Mouse (Mus musculus): Measurements from ENCODE around the gene Rasgrp3. TPM values are rescaled to one million over a fixed set of nuclear protein-coding genes. Genes with fewer than 3 reads are reported as not detected.

The Rasgrp3 gene
- polyA plus RNA-seq, 1 experiment: 15.6 TPM

DNA sequence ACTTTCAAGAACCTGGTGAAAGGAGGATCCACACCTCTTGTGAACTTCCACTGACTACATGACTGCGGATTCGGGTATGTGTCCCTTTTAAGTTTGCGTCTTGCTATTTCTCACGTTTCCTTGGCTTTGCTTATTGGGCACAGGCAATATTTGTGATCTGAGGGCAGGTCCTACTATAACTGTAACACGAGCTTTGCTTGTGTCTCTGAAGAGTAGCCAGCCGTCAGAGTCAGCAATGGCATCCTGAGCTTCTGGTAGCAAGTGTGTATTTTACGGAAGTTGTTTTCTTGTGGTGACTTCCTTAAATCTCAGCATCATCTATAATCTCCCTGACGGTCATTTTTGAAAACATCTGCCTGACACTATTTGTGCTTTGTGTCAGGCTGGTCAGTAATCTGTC lies 399 bp downstream of the Rasgrp3 start:
- Histone ChIP-seq H3K27me3 (ENCODE audit: control insufficient read depth, insufficient read depth, low read length) (no peaks in the 10 kb centered on the region), H3K4me1 (ENCODE audit: control insufficient read depth, insufficient read depth, low read length) (no peaks in the 10 kb centered on the region), H3K27ac (ENCODE audit: insufficient read depth, low read length) (peak overlapping the region; percentile 30; the same call in 1 of the 2 replicates), H3K4me3 (replicated peaks; ENCODE audit: insufficient read depth, low read depth, low read length) (no peak overlapping the region)
- no peak for DNase-seq
- TF ChIP-seq POLR2A (IDR thresholded peaks at IDR 0.05; ENCODE audit: borderline replicate concordance, insufficient read depth, low read length) (no peak), CTCF (IDR thresholded peaks at IDR 0.05; ENCODE audit: borderline replicate concordance, insufficient read depth, low read depth, low read length) (no peak)
- 85% methylated on average over 8 of the region's 8 CpGs for WGBS

DNA sequence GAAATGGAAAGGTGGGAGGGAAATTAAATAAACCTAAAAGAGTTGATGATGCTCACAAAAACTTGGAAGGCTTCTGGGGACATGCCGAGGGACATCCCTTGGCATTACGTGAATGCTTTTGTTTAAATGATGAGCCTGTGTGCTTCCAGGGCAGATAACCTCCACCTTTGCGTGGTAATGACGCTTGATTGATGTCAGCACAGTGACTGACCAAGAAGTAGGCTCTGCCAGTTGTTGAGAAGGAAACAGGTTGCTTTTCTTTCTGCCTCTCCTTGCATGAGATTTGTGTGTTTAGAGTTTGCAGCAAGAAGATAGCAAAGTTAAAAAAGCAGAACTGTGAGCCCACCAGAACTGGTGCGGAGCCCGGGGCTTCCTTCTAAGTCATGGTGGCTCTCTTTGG lies 1.1 kb downstream of the Rasgrp3 start:
- Histone ChIP-seq H3K27ac (ENCODE audit: insufficient read depth, low read length) (no peak overlapping the region), H3K27me3 (ENCODE audit: control insufficient read depth, insufficient read depth, low read length) (no peaks in the 10 kb centered on the region), H3K4me1 (ENCODE audit: control insufficient read depth, insufficient read depth, low read length) (no peaks in the 10 kb centered on the region), H3K4me3 (replicated peaks; ENCODE audit: insufficient read depth, low read depth, low read length) (no peak overlapping the region)
- TF ChIP-seq CTCF (IDR thresholded peaks at IDR 0.05; ENCODE audit: borderline replicate concordance, insufficient read depth, low read depth, low read length): no peak
- no peak for TF ChIP-seq POLR2A (IDR thresholded peaks at IDR 0.05; ENCODE audit: borderline replicate concordance, insufficient read depth, low read length)
- no peak for DNase-seq
- 81% methylated on average over 6 of the region's 6 CpGs for WGBS

DNA sequence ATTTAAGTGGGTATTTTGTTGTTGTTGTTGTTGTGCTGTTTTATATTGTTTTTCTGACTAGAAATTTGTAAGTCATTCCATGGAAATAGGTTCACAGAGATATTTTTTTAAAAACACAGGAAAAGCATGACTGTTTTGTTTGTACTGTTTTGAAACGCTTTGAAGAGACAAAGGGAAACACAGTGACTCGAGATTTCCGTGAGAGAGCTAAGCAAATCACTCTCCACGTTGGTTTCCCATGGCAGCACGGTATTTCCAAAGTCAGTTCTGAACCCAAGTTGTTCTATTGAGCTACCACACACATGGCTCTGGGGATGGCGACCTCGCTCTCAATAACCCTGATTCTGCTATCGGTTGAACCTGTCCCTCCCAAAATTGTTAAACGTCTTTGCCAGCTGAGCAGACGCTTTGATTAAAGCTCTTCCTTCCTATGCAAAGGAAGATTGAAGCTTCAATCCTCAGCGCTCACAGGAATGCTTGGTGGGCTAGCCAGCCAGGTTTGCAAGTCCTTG lies 1.6 kb downstream of the Rasgrp3 start:
- Histone ChIP-seq H3K27me3 (ENCODE audit: control insufficient read depth, insufficient read depth, low read length) (no peaks in the 10 kb centered on the region), H3K4me3 (replicated peaks; ENCODE audit: insufficient read depth, low read depth, low read length) (no peak overlapping the region), H3K27ac (ENCODE audit: insufficient read depth, low read length) (no peak overlapping the region), H3K4me1 (ENCODE audit: control insufficient read depth, insufficient read depth, low read length) (no peaks in the 10 kb centered on the region)
- 70% methylated on average over 11 of the region's 11 CpGs for WGBS
- DNase-seq: no peak
- TF ChIP-seq POLR2A (IDR thresholded peaks at IDR 0.05; ENCODE audit: borderline replicate concordance, insufficient read depth, low read length) (no peak), CTCF (IDR thresholded peaks at IDR 0.05; ENCODE audit: borderline replicate concordance, insufficient read depth, low read depth, low read length) (no peak)

DNA sequence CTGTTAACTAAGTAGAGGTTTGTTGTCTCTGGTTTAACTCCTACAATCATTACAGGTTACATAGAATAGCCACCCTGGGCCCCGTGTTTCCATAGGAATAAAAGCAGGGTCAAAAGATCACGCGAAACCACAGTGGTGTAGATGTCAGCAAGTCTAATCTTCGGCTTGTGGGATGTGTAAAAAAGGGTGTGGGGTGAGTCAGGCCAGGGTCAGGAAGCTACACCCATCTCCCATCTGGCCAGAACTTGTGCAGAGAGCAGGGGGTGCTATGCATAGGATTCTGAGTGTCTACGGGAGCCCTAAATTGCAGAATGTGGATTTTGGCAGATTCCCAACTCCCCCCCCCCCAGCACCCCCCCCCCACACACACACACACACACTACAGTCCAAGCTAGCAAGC lies 2.5 kb downstream of the Rasgrp3 start:
- Histone ChIP-seq H3K4me3 (replicated peaks; ENCODE audit: insufficient read depth, low read depth, low read length) (no peak overlapping the region), H3K27me3 (ENCODE audit: control insufficient read depth, insufficient read depth, low read length) (no peaks in the 10 kb centered on the region), H3K4me1 (ENCODE audit: control insufficient read depth, insufficient read depth, low read length) (peaks cover 4% of the 10 kb centered on the region), H3K27ac (ENCODE audit: insufficient read depth, low read length) (no peak overlapping the region)
- DNase-seq: no peak
- no peak for TF ChIP-seq CTCF (IDR thresholded peaks at IDR 0.05; ENCODE audit: borderline replicate concordance, insufficient read depth, low read depth, low read length)
- WGBS: 67% methylated on average over 5 of the region's 5 CpGs

DNA sequence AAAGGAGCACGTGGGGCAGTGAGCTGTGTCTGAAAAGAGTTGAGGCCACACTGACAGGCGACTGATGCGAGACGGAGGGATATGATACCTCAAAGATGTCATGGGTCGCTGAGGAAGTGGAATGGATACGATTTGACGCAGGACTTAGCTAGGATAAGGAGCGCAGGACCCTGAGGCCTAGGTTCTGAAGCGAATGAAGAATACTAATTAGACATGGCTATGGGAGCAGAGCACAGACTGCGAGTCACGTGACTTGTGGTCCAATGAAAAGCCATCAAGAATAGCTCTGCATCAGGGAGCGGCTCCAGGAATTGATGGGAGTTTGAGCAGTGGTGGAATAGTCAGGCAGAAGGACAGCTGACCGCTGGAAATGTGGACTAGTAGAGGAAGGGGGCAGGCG lies 3.4 kb downstream of the Rasgrp3 start:
- no peak for DNase-seq
- no peak for TF ChIP-seq CTCF (IDR thresholded peaks at IDR 0.05; ENCODE audit: borderline replicate concordance, insufficient read depth, low read depth, low read length)
- no peak for TF ChIP-seq POLR2A (IDR thresholded peaks at IDR 0.05; ENCODE audit: borderline replicate concordance, insufficient read depth, low read length)
- WGBS: 63% methylated on average over 14 of the region's 14 CpGs
- Histone ChIP-seq H3K27me3 (ENCODE audit: control insufficient read depth, insufficient read depth, low read length) (no peaks in the 10 kb centered on the region), H3K4me3 (replicated peaks; ENCODE audit: insufficient read depth, low read depth, low read length) (no peak overlapping the region), H3K27ac (ENCODE audit: insufficient read depth, low read length) (no peak overlapping the region), H3K4me1 (ENCODE audit: control insufficient read depth, insufficient read depth, low read length) (peaks cover 7% of the 10 kb centered on the region)

DNA sequence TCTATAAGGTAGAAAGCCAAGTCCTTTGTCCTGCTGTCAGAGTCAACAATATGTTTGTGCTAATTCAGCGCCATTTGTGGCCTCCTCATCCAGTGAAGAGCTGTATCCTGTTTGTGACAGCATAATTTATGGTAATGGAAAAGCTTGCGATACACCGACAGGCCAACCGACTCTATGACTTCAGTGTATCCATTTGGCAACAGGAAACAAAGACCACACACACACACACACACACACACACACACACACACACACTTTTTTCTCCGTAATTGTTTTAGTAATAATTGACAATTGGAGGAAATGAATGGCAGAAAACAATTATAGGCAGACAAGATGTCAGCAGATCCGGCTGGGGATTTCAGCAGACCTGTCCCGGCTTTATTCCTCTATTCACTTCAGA lies 4.9 kb downstream of the Rasgrp3 start:
- Histone ChIP-seq H3K27me3 (ENCODE audit: control insufficient read depth, insufficient read depth, low read length) (no peaks in the 10 kb centered on the region), H3K27ac (ENCODE audit: insufficient read depth, low read length) (no peak overlapping the region), H3K4me1 (ENCODE audit: control insufficient read depth, insufficient read depth, low read length) (peaks cover 7% of the 10 kb centered on the region), H3K4me3 (replicated peaks; ENCODE audit: insufficient read depth, low read depth, low read length) (no peak overlapping the region)
- no peak for DNase-seq
- WGBS: 67% methylated on average over 7 of the region's 7 CpGs
- no peak for TF ChIP-seq CTCF (IDR thresholded peaks at IDR 0.05; ENCODE audit: borderline replicate concordance, insufficient read depth, low read depth, low read length)

DNA sequence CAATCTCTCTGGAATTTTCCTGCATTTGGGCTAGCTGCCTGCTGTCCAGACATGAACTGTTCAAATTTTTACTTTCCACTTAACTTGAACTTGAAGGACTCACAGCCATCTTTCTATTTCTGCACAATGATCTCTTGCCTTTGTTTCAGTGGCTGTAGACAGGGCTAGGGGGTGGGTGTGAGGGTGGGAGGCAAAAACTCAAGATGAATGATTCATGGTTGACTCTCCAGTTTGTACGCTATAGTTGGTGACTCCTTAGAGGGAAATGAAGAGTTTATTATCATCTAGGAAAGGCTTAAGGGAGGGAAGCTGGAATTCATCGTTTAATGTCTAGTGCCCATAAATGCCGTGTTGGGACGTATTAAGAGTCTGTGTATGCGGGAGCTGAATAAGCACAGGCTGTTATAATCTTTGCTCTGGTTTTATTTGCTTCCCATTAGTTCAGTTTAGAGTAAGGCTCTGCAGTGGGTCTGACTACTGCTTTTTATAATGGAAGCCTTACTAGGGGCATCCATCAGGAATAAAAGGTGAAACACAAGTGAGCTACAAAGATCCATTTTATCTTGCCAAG lies 5.6 kb downstream of the Rasgrp3 start:
- H3K27me3 ChIP-seq (ENCODE audit: control insufficient read depth, insufficient read depth, low read length): no peaks in the 10 kb centered on the region
- H3K4me1 ChIP-seq (ENCODE audit: control insufficient read depth, insufficient read depth, low read length): peaks cover 7% of the 10 kb centered on the region
- no peak for DNase-seq
- no peak overlapping the region for H3K27ac ChIP-seq (ENCODE audit: insufficient read depth, low read length)
- TF ChIP-seq POLR2A (IDR thresholded peaks at IDR 0.05; ENCODE audit: borderline replicate concordance, insufficient read depth, low read length) (no peak), CTCF (IDR thresholded peaks at IDR 0.05; ENCODE audit: borderline replicate concordance, insufficient read depth, low read depth, low read length) (no peak)
- WGBS: 94% methylated on average over 5 of the region's 5 CpGs
- H3K4me3 ChIP-seq (replicated peaks; ENCODE audit: insufficient read depth, low read depth, low read length): no peak overlapping the region

DNA sequence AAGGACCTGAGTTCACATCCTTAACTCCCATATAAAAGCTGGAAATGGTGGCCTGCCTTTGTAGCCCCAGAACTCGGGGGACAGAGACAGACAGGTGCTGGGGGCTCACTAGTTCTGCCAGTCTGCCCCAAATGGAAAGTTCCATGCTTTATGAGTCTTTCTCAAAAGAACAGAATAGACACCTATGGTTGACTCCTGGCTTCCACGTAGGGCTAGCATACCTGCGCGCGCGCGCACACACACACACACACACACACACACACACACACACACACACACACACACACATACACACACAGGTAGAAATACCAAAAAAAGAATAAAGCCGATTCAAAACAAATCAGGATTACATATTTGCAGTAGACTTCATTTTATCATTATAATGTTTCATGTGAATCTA lies 6.7 kb downstream of the Rasgrp3 start:
- H3K4me1 ChIP-seq (ENCODE audit: control insufficient read depth, insufficient read depth, low read length): peaks cover 7% of the 10 kb centered on the region
- H3K4me3 ChIP-seq (replicated peaks; ENCODE audit: insufficient read depth, low read depth, low read length): no peak overlapping the region
- 95% methylated on average over 8 of the region's 8 CpGs for WGBS
- H3K27me3 ChIP-seq (ENCODE audit: control insufficient read depth, insufficient read depth, low read length): no peaks in the 10 kb centered on the region
- no peak for DNase-seq
- TF ChIP-seq CTCF (IDR thresholded peaks at IDR 0.05; ENCODE audit: borderline replicate concordance, insufficient read depth, low read depth, low read length) (no peak), POLR2A (IDR thresholded peaks at IDR 0.05; ENCODE audit: borderline replicate concordance, insufficient read depth, low read length) (no peak)
- no peak overlapping the region for H3K27ac ChIP-seq (ENCODE audit: insufficient read depth, low read length)
